Mouse (Mus musculus): ENCODE data around the gene Rnasek. TPM values are rescaled to one million over a fixed set of nuclear protein-coding genes. Genes with fewer than 3 reads are reported as not detected.

Rnasek gene
- total RNA-seq, 4 experiments from 2014 or later: 91.2 to 119 (median 96.3) TPM

DNA sequence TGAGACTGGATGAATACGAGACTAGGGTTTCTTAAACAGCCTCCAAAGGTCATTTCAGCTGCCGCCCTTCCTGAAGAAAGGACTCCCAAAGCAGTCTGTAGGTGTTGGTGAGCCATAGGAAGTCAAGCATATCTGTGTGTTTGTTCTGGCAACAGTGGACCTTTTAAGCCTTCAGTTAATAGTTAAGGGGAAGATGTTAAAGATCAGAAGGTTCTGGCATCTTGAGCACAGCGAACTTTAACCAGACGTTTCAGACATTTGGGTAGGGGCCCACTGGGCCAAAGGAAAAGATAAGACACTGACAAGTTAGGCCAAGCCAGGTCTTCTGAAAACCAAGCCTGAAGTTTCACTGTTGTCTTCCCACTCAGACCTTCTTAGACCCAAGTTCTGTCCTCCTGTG, 21.6 kb downstream of the Rnasek start:
- DNase-seq (ENCODE audit: low spot score): no peak

DNA sequence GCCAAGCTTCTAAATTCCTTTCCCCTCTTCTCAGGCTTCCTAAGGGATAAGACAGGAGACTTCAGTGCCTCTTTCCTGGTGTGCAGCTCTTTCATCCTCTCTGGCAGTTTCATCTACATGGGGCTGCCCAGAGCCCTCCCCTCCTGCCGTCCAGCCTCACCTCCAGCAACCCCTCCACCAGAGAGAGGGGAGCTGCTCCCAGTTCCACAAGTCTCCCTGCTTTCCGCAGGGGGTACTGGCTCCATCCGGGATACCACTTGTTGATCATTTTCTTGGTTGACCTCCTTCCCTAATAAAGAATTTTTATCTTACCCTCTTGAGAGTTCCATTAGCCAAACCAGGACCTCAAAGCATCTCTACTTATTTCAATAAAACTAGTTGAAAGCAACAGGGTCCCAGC, 23.5 kb downstream of the Rnasek start:
- DNase-seq (ENCODE audit: low spot score): no peak

DNA sequence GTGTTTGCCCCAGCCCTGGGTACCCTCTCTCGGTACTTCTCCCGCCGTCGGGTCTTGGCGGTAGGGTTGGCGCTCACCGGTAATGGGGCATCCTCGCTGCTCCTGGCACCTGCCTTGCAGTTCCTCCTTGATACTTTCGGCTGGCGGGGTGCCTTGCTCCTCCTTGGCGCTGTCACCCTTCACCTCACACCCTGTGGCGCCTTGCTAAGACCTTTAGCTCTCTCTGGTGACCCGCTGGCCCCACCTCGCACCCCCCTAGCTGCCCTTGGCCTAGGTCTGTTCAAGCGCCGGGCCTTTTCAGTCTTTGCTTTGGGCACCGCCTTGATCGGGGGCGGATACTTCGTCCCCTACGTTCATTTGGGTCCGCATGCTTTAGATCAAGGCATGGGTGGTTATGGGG, 24.3 kb downstream of the Rnasek start:
- DNase-seq (ENCODE audit: low spot score): no peak

DNA sequence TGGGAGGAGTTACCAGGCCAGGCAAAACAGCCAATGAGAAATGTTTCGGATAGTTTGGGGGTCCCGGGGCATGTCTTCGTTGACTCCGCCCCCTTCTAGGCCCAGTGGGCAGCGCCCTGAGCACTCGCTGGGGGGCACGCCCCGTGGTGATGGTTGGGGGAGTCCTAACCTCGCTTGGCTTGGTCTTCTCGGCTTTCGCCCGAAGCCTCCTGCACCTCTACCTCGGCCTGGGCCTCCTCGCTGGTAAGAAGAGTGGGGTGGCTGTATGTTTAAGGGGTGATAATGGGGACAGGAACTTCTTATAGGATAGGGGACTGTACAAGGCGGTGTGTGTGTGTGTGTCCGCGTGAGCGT, 24.8 kb downstream of the Rnasek start:
- DNase-seq (ENCODE audit: low spot score): no peak

DNA sequence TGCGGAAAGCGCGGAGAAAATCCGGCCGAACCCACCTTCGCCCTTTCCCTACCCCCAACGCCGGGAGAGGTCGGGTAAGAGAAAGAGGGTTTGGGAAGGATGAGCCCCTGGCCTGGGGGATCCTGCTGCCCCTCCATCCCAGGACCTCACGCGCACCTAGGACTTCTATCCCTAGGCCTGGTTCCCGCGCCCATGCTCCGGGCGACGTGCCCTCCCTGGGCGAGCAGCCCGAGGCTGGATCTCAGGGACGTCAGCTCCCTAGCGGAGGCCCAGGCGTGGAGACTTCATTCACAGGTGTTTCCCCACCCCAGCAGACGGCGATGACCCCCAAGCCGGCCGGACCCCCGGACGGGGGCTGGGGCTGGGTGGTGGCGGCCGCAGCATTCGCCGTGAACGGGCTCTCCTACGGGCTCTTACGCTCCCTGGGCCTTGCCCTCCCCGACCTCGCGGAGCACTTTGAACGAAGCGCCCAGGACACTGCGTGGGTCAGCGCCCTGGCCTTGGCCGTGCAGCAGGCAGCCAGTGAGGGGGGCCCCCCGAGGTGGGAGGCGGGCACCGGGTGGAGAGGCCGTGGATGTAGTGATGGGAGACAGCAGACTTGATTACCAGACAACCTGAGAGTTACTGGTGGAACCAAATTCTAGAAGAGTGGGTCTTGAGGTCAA, 25.3 kb downstream of the Rnasek start:
- DNase-seq (ENCODE audit: low spot score): no peak

DNA sequence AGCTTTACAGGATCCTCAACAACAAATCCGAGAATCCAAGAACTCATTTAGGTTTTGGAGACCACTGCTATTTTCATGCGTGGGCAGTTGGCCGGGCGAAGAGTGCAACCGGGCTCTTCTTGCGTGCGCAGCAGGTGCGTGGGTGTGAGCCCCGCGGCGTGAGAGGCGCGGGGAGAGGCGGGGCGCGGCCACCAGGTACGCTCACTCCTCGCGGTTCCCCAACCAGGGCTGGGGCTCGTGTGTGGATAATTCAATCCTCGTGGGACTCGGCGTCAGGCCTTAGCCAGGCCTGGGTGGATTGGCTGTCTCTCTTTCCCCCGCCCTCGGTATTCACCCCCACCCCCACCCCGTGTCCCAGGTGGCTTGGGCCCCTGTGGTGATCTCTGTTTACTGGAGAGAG, 25.9 kb downstream of the Rnasek start:
- DNase-seq (ENCODE audit: low spot score): no peak

DNA sequence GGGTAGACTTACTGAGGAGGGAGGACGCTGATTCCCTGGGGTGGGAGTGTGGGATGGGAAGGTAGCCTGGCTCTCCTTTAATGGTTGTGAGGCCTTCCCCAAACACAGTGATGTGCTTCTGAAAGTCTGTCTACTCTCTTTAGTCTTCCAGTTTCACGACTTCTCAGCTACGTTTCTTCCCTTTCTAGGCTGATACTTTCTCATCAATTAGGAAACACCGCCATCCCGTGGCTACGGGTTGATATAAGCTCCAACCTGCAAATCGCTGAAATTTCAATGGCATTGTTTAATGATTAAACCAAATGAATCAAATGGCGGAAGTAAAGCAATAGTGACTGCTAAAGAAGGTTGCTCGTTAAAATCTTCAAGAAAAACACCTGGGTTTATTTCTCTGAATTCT, 26.7 kb downstream of the Rnasek start:
- peak; percentile 84 for DNase-seq (ENCODE audit: low spot score)

DNA sequence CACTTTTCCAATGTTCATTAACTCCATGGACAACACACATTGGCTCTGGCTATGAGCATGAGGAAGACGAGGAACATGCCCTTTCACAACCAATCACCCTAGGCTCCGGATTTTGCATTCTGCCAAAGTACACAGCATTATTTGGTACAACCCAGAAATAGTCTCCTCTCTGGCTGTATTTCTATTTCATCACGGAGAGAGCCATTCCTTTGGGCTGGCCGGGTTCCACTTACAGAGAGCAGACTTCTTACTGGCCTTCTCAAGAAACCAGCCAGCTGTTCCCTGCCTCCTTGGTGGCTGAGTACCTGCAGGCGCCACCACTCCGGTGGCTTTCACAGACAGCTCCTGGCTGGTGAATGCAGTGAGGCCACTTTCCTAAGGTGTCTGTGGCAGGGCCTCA, 27.2 kb downstream of the Rnasek start, which contains the start of gene Slc16a11:
Gene Slc16a11 (plus strand): TSS at position 330 of the 400 bp plus-strand sequence.
- no peak for DNase-seq (ENCODE audit: low spot score)

DNA sequence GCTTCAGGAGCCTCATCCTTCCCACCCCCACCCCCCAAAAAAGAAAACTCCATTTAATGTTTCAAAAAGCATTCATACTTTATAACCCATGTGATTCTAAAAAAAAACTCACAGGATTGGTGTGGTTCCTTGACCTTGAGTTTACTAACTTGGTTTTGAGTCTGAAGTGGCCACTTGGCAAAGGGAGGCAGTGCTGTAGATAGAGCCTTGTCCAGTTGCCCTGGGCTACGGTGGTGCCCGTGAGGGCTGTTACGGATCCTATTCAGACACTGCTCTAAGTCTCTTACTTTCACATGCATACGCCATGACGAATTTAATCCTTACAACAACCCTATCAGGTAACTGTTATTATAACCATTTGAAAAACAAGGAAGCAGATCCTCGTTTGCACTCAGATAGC, 27.7 kb downstream of the Rnasek start:
- no peak for DNase-seq (ENCODE audit: low spot score)

DNA sequence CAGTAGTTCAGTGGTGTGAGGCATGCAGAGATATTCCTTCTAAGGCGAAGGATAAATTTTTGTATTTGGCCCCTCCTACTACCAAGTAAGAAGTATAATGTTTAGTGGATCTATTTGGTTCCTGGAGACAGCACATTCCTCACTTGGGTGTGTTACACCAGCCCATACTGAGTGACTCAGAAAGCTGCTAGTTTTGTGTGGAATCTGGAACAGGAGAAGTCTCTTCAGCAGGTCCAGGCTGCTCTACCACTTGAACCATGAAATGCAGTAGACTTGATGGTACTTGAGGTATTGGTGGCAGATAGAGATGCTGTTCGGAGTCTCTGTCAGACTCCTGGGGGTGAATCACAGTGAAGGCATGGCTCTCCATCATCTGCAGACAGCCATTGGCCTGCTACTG, 29.0 kb downstream of the Rnasek start:
- DNase-seq (ENCODE audit: low spot score): no peak

DNA sequence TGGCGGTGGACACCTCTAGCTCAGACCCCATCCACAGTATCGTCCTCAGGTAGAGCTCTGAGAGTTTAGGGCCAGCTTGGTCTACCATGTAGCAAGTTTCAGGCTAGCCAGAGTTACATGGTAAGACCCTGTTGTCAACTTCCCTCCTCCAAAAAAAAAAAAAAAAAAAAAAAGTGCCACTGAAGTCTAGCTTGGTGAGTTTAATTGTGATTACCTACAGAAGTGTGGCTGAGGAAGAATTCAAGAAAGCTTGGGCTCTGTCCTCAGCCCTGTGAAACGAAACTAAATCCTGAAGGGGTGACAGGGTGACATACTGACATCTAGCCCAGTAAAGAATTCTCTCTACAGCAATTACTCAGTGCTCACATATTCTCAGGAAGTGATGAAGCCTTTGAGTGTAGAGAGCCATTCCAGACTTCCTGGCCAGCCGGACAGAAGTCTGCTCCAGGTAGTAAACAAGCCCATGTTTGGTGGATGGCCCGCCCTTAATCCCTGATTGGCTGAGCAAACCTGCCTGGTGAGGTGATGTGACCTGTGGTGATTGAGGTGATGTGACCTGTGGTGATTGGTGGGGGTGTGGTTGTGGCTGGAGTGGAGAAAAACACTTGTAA, 30.8 kb downstream of the Rnasek start:
- no peak for DNase-seq (ENCODE audit: low spot score)

DNA sequence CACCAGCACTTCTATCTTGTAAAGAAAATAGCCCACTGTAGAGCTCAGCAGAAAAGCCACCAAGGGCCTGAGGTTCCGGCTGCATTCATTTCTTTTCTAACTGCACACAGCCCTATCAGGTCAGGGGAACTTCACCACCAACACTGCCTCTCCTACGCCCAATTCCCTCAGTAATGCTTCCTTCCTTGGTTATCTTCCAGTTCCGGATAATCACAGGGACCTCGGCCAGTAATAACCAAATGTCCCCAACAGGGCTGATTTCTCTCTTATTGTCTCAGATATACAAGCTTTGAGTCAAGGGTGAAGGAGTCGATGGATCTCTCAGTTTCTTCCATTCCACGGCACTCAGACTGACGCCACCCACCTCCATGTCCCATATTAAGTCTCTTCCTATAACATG, 32.4 kb downstream of the Rnasek start:
- DNase-seq (ENCODE audit: low spot score): no peak

DNA sequence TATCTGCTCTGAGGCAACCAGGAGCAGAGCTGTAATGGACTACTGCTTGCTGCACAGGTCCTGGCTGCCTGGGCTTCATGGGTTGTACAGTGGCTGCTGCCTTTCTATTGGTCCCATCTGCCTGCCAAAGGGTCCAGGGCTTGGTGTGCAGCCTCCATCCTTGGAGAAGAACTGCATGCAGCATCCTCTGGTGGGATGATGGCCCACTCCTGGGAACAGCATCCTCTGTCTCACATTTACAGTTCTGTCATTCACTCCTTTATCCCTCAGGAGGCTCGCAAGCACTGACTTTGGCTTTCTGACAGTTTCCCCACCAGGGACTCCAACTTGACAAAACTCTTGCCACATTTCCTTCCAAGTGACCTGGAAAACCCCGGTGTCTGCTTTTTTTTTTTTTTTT, 32.8 kb downstream of the Rnasek start:
- no peak for DNase-seq (ENCODE audit: low spot score)

DNA sequence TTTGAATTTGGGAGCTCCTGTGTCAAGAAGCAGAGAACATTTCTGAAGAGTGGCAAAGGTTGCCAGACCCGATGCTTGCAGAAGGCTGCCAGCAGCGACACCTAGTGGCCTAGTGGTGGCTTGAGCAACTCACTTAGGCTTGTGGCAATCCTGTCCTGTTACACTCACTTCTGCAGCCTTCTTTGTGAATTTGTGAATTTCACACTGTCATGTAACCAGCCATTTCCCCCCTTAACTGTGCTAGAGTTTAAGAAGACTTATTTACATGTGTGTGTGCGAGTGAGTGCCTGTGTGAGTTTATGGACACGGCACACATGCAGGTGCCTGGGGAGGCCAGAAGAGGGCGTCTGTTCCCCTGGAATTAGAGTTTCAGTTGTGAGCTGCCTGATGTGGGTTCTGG, 38.0 kb downstream of the Rnasek start:
- DNase-seq (ENCODE audit: low spot score): peak; percentile 75

DNA sequence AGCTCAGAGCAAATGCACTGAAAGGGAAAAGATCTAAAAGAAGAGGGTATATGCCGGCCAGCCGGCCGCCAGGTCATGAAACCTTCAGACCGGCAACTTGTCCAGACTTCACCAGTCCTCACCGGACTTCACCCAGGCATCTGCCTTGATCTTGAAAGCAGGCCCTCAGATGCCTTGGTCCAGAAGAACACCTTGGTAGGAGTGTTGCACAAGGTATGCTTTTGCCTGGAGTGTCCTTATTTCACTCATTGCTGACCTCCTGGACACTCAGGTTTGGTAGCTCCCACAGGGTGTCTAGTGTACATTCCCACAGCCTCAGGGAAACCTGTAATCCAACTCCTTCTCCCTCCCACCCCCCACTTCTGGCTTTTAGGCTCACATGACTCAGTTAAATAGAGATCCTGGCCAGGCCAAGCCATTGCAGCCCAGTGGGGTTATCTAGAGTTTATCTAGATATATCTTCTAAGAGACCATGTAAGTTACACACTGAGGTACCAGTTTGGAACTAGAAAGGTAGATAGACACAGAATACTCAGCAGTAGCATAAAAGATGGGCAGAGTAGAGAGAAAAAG, 39.5 kb downstream of the Rnasek start:
- DNase-seq (ENCODE audit: low spot score): no peak

DNA sequence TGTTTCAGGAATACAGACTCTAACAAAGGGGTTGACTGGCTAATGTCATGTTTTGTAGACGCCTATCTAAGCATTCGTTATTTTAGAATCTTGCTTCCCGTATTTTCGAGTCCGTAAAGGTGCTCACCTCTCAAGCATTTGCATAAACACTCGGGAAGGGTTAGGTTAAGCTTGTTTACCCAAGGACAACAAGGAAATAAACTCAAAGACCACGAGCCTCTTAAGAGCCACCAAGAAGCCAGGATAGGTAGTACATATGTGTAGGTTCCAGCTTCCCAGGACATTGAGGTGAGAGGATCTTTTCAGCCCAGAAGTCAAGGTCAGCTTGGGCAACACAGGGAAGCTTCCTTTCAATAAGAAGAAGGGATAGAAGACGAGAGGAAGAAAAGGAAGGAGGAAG, 40.5 kb downstream of the Rnasek start:
- no peak for DNase-seq (ENCODE audit: low spot score)

DNA sequence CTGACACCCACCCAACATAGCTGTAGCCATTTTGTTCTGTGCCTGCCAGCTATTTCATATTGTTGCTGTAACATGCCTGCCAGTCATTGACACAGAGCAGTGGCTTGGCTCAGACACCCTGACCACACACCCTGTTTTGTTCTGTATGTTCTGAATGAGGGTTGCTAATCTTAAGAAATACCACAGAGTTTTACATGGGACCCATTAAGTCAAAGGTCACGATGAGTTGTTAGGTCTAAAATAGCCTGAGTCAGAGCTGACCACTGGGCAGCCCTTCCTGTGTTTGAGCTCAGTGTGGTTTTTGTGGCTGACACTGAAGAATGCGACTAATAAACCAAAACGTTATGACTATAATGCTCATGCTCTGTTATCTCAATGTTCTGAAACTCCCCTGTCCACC, 41.3 kb downstream of the Rnasek start:
- no peak for DNase-seq (ENCODE audit: low spot score)

DNA sequence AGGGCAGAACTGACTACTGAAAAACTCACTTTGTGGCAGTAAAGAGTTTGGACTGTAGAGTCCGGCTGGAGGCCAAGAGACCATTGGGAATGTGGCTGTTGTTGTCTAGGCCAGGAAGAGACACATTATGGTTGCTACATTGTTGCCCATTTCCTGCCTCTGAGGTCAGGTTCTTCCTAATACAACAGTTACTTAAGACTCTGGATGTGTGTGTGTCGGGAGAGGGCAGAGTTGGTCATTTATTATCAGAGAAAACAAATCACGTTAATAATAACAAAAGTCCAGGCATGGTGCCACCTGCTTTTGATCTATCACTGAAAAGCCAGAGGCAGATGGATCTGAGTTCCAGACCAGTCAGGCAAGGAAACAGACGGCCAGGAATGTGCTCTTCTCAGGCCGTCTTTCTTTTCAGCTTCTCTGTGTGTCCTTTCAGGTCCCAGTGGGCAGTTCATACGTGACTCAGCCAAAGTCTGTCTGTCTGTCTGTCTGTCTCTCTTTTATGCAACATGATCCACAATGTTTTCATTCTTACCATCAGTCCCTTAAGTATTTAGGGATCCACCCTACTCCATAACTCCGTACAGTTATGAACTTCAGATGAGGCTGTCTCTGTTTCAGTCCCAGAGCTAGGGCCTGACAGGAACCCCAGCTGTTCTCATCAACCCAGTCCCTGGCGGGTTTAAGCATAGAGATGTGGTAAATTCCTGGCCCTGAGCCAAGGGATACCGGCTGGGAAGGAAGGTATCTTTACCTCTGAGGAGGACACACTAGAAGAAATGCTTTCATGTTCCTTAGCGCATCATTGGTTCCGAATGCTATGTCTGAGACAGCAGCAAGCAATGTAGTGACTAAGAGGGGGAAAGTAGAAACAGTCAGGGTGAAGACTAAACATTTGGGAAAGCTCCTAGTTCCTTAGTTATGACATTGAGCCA, 46.0 kb downstream of the Rnasek start:
- no peak for DNase-seq (ENCODE audit: low spot score)

DNA sequence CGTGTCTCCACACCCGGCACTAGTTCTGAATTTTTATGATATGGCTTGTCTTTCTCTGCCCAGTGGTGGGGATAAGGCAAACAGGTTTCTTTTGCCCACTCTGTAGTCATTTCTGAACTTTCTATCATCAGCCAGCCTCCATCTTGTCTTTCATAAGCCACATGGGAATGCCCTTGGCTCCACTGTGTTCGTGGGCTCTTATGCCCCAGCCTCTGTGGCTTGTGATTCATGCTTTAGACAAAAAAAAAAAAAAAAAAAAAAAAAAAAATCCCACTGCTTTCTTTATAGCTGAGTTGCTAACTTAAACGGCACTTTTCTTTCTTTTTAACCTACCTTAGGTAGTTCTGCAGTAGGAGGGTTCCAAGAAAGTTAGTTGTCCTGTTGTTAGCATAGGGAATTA, 47.5 kb downstream of the Rnasek start:
- no peak for DNase-seq (ENCODE audit: low spot score)

DNA sequence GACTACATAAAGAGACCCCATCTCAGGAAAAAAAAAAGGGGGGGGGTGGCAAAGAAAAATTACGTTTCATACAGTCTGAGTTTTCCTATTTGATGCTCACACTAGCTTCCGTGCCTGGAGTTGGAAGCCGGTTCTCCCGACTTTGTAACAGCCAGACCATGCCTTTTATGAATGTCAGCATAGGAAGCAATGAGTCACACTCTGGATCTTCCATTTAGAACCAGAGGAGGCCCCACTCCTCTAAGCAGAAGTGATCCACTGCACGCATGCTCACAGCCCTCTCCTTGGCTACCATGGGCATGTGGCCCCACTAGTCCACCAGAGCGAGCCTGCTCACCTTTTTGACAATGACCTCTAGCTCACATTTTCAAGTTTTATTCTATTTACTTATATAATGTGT, 48.5 kb downstream of the Rnasek start:
- no peak for DNase-seq (ENCODE audit: low spot score)

DNA sequence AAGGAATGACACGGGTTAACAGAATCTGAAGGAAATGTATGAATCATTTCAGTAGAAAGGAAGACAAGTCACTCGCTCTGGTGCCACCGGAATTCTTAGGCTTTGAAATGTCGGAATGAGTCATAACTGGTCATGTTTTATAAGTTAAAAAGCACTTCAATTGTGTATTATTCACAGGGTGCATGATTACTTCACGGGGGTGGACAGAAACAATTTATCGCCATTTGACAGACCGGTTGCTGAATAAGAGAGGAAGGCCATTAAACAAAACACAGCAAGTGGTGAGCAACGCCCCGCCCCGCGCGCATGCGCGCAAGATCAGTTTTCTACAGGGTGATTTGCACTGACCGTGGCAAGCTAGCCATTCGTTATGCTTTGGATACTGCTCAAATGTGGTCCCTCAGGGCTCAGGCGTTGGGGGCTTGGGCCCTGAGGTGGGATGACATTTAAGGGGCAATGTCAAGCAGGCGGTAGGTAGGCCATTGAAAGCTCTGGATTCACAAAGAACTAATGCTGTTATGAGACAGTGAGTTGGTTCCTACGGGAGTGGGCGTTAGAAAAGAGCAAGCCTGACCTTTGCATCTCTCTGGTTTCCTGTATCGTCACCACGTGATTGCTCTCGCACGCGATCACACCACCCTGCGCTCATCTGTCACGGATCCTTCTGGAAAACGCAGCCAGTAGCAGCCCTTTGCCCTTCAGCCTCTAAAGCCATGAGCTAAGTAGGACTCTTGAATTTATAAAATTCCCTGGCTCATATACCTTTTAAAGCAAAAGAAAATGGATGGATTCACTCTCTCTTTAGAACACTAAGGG, 50.1 kb downstream of the Rnasek start:
- no peak for DNase-seq (ENCODE audit: low spot score)
